Mouse (Mus musculus) midbrain, postnatal 0 days (tissue): ENCODE results near the gene Ccdc96. TPM values are rescaled to one million over a fixed set of nuclear protein-coding genes. Genes with fewer than 3 reads are reported as not detected.

Experiments
- ATAC-seq: fragments of 200-750 bp; cut with Nextera tagmentation; 2 replicates; pipeline ENCODE4 v1.8.0; 2017; ENCODE audit warnings: moderate number of reproducible peaks, mild to moderate bottlenecking, moderate TSS enrichment, moderate library complexity; ENCODE audit not compliant: low FRiP score
- DNase-seq: peaks from one replicate; pipeline ENCODE4 v3.0.0-alpha.2; 2015; ENCODE audit warnings: low spot score
- H3K27ac ChIP-seq: fragments of 300-500 bp; sonication (generic); 2 replicates; pipeline ENCODE4 v1.5.1; 2014; ENCODE audit warnings: low read depth, mild to moderate bottlenecking, low read length, mixed read lengths
- H3K27me3 ChIP-seq: fragments of 300-500 bp; sonication (generic); 2 replicates; pipeline ENCODE4 v1.6.1; 2014; ENCODE audit warnings: low read length, control low read depth, mixed read lengths; ENCODE audit not compliant: insufficient read depth
- H3K36me3 ChIP-seq: fragments of 300-500 bp; sonication (generic); 2 replicates; pipeline ENCODE4 v1.6.1; 2014; ENCODE audit warnings: low read length, control low read depth, mixed read lengths; ENCODE audit not compliant: insufficient read depth
- H3K4me1 ChIP-seq: fragments of 300-500 bp; sonication (generic); 2 replicates; pipeline ENCODE4 v1.6.1; 2014; ENCODE audit warnings: mild to moderate bottlenecking, control low read depth, antibody characterized with exemption, low read length, mixed read lengths; ENCODE audit not compliant: insufficient read depth
- H3K4me2 ChIP-seq: fragments of 300-500 bp; sonication (generic); 2 replicates; pipeline ENCODE4 v1.6.1; 2014; ENCODE audit warnings: low read depth, mild to moderate bottlenecking, low read length, mixed read lengths; ENCODE audit not compliant: poor library complexity, severe bottlenecking
- H3K4me3 ChIP-seq: fragments of 300-500 bp; sonication (generic); 2 replicates; pipeline ENCODE4 v1.5.1; 2014; ENCODE audit warnings: low read depth, mild to moderate bottlenecking, low read length, moderate library complexity
- H3K9ac ChIP-seq: fragments of 300-500 bp; sonication (generic); replicated peaks from 2 replicates; pipeline ENCODE4 v1.6.1; 2014; ENCODE audit warnings: mild to moderate bottlenecking, low read length, moderate library complexity, mixed read lengths; ENCODE audit not compliant: poor library complexity, severe bottlenecking
- H3K9me3 ChIP-seq: fragments of 300-500 bp; sonication (generic); 2 replicates; pipeline ENCODE4 v1.6.1; 2016; ENCODE audit warnings: low read length, control low read depth
- CTCF ChIP-seq: IDR thresholded peaks from 2 replicates; pipeline ENCODE4 v1.5.1; 2016; ENCODE audit warnings: antibody characterized with exemption, mild to moderate bottlenecking
- WGBS: fragments of 180-500 bp; shearing (Covaris S2); extraction: QIAGEN DNeasy Blood & Tissue Kit; methylation state at CpG from one replicate; pipeline ENCODE4 v1.1.7; 2014; 5-methylcytosine and 5-hydroxymethylcytosine counted together
- polyA plus RNA-seq: library from polyadenylated mRNA; unstranded; fragments of >200 nt; fragmentation: Nextera tagmentation; extraction: Ambion mirVana; gene quantifications from 2 replicates; pipeline ENCODE4 v1.2.1, GENCODE M21; 2015
- total RNA-seq: library from RNA; depleted of rRNA; stranded (reverse); fragments of >200 nt; gene quantifications from 2 replicates; pipeline ENCODE4 v1.2.3, GENCODE M21; 2014

The Ccdc96 gene
- total and polyA plus RNA-seq, 2 experiments from 2014 or later, result 2.3 to 3.2 TPM

DNA sequence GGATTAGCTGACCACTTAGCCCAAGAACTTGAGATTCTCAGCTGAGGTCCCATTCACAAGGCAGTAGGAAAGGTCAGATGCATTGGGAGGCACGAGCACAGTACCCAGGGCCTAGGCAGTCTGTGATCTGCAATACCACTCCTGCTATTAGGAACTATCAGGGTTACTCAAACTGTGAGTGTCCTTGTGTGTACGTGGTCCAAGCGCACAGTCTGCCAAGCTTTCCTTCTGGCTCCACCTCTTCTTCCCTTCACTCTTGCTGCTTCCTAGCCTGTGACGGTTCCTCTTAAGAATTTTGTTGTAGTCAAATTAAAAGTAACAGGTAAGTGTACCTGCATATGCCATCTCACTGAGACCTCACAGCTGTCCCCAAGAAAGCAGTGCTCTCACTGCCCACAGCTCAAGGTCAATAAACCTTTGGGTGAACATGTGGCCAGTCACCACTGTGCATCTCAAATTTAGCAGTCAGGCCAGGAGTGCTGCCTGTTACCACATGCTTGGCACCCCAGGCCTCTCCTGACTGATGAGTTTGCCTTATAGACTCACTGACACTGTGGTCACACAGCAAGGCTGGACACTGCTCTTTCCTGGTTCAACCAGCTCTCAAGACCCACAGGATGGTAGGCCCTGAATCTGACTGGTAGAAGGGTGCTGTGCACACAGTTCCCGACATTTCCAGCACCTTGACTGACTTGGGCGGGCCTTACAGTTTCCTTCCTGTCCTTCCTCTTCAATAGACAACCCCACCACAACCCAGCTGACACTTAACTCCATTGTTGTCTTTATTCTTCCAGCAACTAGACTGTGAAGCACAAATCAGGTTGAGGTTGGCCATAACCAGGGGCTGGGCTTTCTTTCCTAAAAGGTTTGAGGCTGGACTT is 5.6 kb upstream of the Ccdc96 start:
- Histone ChIP-seq H3K4me2 (no peak overlapping the region), H3K9me3 (no peaks in the 10 kb centered on the region), H3K36me3 (peaks cover 11% of the 10 kb centered on the region), H3K27ac (no peak overlapping the region), H3K4me1 (peaks cover 7% of the 10 kb centered on the region; the same call in 1 of the 2 replicates), H3K27me3 (no peaks in the 10 kb centered on the region), H3K9ac (no peak overlapping the region), H3K4me3 (no peak overlapping the region)
- no peak for TF ChIP-seq CTCF
- ATAC-seq, result no peak
- WGBS, result 91% methylated on average over 6 of the region's 6 CpGs
- DNase-seq, result no peak

DNA sequence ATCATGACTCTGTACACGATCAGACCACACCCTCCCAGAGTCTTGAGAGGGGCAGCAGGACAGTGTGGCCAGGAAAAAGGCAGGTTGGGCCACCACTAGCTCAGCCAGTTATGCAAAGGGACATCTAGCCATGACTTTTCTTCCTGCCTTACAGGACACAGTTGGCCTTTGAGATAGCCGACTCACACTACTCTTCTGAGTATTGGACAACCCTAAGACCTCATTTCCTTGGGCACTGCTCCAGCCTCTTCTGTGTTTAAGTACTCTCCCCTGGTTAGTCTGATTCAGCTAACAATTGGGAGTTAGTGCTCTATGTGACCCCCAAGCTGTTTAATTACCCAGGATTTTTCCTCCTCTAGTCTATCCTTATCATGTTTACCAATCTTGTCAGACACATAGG is 4.7 kb upstream of the Ccdc96 start:
- no peak for TF ChIP-seq CTCF
- Histone ChIP-seq H3K4me1 (peaks cover 7% of the 10 kb centered on the region; the same call in 1 of the 2 replicates), H3K36me3 (peaks cover 11% of the 10 kb centered on the region), H3K27me3 (no peaks in the 10 kb centered on the region), H3K9ac (no peak overlapping the region), H3K27ac (no peak overlapping the region), H3K9me3 (no peaks in the 10 kb centered on the region), H3K4me2 (no peak overlapping the region), H3K4me3 (no peak overlapping the region)
- 70% methylated on average over 2 of the region's 2 CpGs for WGBS
- no peak for ATAC-seq
- DNase-seq, result no peak

DNA sequence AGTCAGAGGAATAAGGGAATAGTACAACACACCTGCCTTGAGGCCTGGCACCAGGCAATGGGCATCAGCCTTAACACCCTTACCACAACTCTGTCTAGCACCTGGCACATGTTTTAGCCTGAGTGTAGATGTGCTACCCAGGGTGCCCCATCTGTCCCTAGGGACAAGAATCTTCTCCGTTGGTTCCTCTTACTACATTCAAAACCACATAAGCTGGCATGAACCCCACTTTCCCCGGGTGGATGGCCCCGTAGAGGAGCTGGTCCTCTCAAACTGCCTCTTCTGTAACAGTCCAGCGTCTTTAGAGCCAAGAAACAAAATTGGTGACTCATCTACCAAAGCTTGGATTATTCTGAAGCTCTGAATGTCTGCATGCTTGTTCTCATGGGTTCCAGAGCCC is 4.0 kb upstream of the Ccdc96 start:
- Histone ChIP-seq H3K4me3 (no peak overlapping the region), H3K4me2 (no peak overlapping the region), H3K4me1 (peaks cover 11% of the 10 kb centered on the region; the same call in 1 of the 2 replicates), H3K36me3 (peaks cover 11% of the 10 kb centered on the region), H3K27ac (no peak overlapping the region), H3K9me3 (no peaks in the 10 kb centered on the region), H3K27me3 (no peaks in the 10 kb centered on the region), H3K9ac (no peak overlapping the region)
- 92% methylated on average over 4 of the region's 4 CpGs for WGBS
- no peak for DNase-seq
- ATAC-seq, result no peak
- TF ChIP-seq CTCF, result no peak

DNA sequence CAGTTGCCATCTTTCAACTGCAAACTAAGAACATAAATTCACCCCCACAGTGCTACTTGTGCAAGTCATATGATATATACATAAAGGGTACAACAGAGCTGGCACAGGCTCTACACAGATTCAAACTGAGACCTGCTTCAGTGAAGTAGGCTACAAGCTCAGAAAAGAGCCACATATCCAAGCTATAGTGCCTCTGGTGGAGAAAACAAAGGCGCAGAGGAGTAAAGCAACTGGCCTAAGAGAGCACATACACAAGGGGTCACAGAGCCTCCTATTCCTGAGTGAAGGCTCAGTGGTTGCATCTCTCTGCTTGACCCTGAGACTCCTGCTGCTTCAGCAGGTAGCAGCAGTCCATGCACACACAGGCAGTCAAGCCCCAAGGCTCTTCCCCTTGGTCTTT is 3.3 kb upstream of the Ccdc96 start:
- no peak overlapping the region for H3K4me3 ChIP-seq
- no peak for DNase-seq
- no peaks in the 10 kb centered on the region for H3K27me3 ChIP-seq
- WGBS, result 78% methylated on average over 1 of the region's 1 CpGs
- H3K9me3 ChIP-seq, result no peaks in the 10 kb centered on the region
- no peak for ATAC-seq
- peaks cover 10% of the 10 kb centered on the region for H3K36me3 ChIP-seq
- H3K4me2 ChIP-seq, result no peak overlapping the region
- H3K4me1 ChIP-seq, result peaks cover 11% of the 10 kb centered on the region; the same call in 1 of the 2 replicates
- H3K9ac ChIP-seq, result no peak overlapping the region
- TF ChIP-seq CTCF, result peak; percentile 61
- H3K27ac ChIP-seq, result no peak overlapping the region

DNA sequence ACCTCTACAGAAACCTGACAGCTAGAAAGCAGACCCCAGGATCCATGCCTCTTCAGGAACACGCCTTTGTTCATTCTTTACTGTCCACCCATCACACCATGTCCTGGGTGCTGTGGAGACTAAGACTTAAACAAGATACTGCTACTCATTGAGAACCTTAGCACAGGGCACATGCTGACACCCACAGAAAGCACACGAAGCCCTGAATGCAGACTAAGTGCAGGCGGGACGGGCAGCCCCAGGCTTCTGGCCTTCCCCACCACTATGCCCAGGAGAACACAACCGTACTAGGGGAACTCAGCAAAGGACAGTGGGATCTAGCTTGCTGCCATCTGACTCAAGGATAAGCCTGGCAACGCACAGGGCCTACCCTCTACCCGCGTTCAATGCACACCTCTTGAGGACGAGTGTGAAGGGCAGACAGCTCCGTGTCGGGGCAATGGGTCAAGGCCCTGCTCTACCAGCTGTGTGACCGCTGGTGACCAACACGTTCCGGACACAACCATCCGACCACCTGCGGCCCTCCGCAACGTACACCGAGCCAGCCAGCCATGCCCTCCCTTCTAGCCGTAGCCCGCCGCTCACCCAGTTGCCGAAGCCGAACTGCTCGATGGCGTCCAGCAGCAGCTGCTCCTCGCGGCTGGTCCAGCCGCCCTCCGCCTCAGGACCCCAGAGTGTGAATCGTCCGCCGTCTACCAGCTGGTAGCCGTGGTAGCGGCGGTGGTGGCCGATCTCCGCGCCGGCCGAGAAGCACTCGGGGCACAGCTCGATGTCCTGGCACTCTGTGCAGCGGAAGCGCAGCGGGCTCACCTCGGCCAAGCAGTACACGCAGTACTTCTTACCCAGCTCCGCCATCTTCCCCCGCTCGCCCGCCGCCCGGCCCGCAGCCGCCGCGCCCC is 936 bp upstream of the Ccdc96 start:
- Histone ChIP-seq H3K27ac (peak overlapping the region; percentile 91), H3K9ac (peak overlapping the region; percentile 61), H3K4me1 (peaks cover 11% of the 10 kb centered on the region; the same call in 1 of the 2 replicates), H3K9me3 (no peaks in the 10 kb centered on the region), H3K4me3 (peak overlapping the region; percentile 50), H3K36me3 (0 out of 2 replicates have a peak, but pooled peaks cover 4% of the 10 kb centered on the region), H3K4me2 (peak overlapping the region; percentile 82), H3K27me3 (no peaks in the 10 kb centered on the region)
- peak; percentile 40 for DNase-seq
- ATAC-seq, result peak; percentile 65
- TF ChIP-seq CTCF, result no peak
- WGBS, result 1% methylated on average over 48 of the region's 58 CpGs
